Mouse (Mus musculus) lung, embryonic 14.5 days (tissue): Measurements from ENCODE around the gene Dnajc28. TPM values are rescaled to one million over a fixed set of nuclear protein-coding genes. Genes with fewer than 3 reads are reported as not detected.
A peak's percentile ranks its signal among the peaks of the same experiment; 100 is the strongest.

Experiments used
- ATAC-seq: fragments of 200-750 bp; cut with Nextera tagmentation; 2 replicates; pipeline ENCODE4 v1.8.0; 2017; ENCODE audit warnings: mild to moderate bottlenecking, moderate TSS enrichment, moderate library complexity; ENCODE audit not compliant: insufficient read depth
- DNase-seq: peaks from one replicate; pipeline ENCODE4 v3.0.0-alpha.2; 2015
- H3K27ac ChIP-seq: fragments of 300-500 bp; sonication (generic); 2 replicates; pipeline ENCODE4 v1.5.1; 2014; ENCODE audit warnings: low read depth, mild to moderate bottlenecking, moderate library complexity
- H3K27me3 ChIP-seq: fragments of 300-500 bp; sonication (generic); 2 replicates; pipeline ENCODE4 v1.6.1; 2014; ENCODE audit warnings: low read length, control low read depth; ENCODE audit not compliant: insufficient read depth
- H3K36me3 ChIP-seq: fragments of 300-500 bp; sonication (generic); 2 replicates; pipeline ENCODE4 v1.6.1; 2014; ENCODE audit warnings: control low read depth; ENCODE audit not compliant: insufficient read depth
- H3K4me1 ChIP-seq: fragments of 300-500 bp; sonication (generic); 2 replicates; pipeline ENCODE4 v1.6.1; 2014; ENCODE audit warnings: antibody characterized with exemption, control low read depth; ENCODE audit not compliant: insufficient read depth
- H3K4me2 ChIP-seq: fragments of 300-500 bp; sonication (generic); 2 replicates; pipeline ENCODE4 v1.6.1; 2014; ENCODE audit warnings: mild to moderate bottlenecking
- H3K4me3 ChIP-seq: fragments of 300-500 bp; sonication (generic); 2 replicates; pipeline ENCODE4 v1.5.1; 2014; ENCODE audit warnings: low read depth, low read length
- H3K9ac ChIP-seq: fragments of 300-500 bp; sonication (generic); 2 replicates; pipeline ENCODE4 v1.6.1; 2014
- H3K9me3 ChIP-seq: fragments of 300-500 bp; sonication (generic); 2 replicates; pipeline ENCODE4 v1.6.1; 2016; ENCODE audit warnings: low read depth, low read length, control low read depth
- CTCF ChIP-seq: IDR thresholded peaks from 2 replicates; pipeline ENCODE4 v1.5.1; 2016; ENCODE audit warnings: antibody characterized with exemption, low read depth
- WGBS: fragments of 180-500 bp; shearing (Covaris S2); extraction: QIAGEN DNeasy Blood & Tissue Kit; methylation state at CpG from one replicate; pipeline ENCODE4 v1.1.7; 2014; 5-methylcytosine and 5-hydroxymethylcytosine counted together
- polyA plus RNA-seq: library from polyadenylated mRNA; unstranded; fragments of >200 nt; fragmentation: Nextera tagmentation; extraction: Ambion mirVana; gene quantifications from 2 replicates; pipeline ENCODE4 v1.2.1, GENCODE M21; 2014

Gene Dnajc28
- polyA plus RNA-seq, 1 experiment from 2014 or later: 2.7 TPM

- Histone ChIP-seq H3K9me3 (no peaks in the 10 kb centered on the region), H3K9ac (no peak overlapping the region), H3K4me1 (no peaks in the 10 kb centered on the region), H3K4me3 (no peak overlapping the region), H3K27me3 (no peaks in the 10 kb centered on the region), H3K36me3 (peaks cover 87% of the 10 kb centered on the region), H3K27ac (no peak overlapping the region), H3K4me2 (no peak overlapping the region)
- 91% methylated on average over 7 of the region's 7 CpGs for WGBS
- no peak for DNase-seq
- ATAC-seq: no peak
- no peak for TF ChIP-seq CTCF
Observed at GRCm38 (mm10) chr16:91632940-91633339, 14.1 kb upstream of the Dnajc28 start.

GRCm38 (mm10) chr16:91632439-91632838 lies 13.6 kb upstream of the Dnajc28 start:
- Histone ChIP-seq H3K4me3 (no peak overlapping the region), H3K27ac (no peak overlapping the region)
- TF ChIP-seq CTCF: no peak

GRCm38 (mm10) chr16:91630584-91630983 lies 11.8 kb upstream of the Dnajc28 start:
- Histone ChIP-seq H3K4me2 (no peak overlapping the region), H3K4me3 (no peak overlapping the region), H3K9me3 (no peaks in the 10 kb centered on the region), H3K9ac (no peak overlapping the region), H3K27me3 (no peaks in the 10 kb centered on the region), H3K4me1 (no peaks in the 10 kb centered on the region), H3K36me3 (peaks cover 83% of the 10 kb centered on the region), H3K27ac (no peak overlapping the region)
- TF ChIP-seq CTCF: no peak
- no peak for DNase-seq
- ATAC-seq: no peak
- 72% methylated on average over 1 of the region's 1 CpGs for WGBS

More at GRCm38 (mm10) chr16:91632439-91632838, 13.6 kb upstream of the Dnajc28 start:
- H3K4me1 ChIP-seq: no peaks in the 10 kb centered on the region
- WGBS: 50% methylated on average over 5 of the region's 5 CpGs
- no peaks in the 10 kb centered on the region for H3K27me3 ChIP-seq
- DNase-seq: peak; percentile 79
- no peak overlapping the region for H3K9ac ChIP-seq
- no peaks in the 10 kb centered on the region for H3K9me3 ChIP-seq
- peak; percentile 75; the same call in 1 of the 2 replicates for ATAC-seq
- H3K4me2 ChIP-seq: no peak overlapping the region
- H3K36me3 ChIP-seq: peaks cover 87% of the 10 kb centered on the region

GRCm38 (mm10) chr16:91629749-91630148 lies 10.9 kb upstream of the Dnajc28 start:
- ATAC-seq: no peak
- H3K4me1 ChIP-seq: no peaks in the 10 kb centered on the region
- H3K9me3 ChIP-seq: no peaks in the 10 kb centered on the region
- no peak overlapping the region for H3K9ac ChIP-seq
- no peak overlapping the region for H3K4me3 ChIP-seq
- no peak overlapping the region for H3K4me2 ChIP-seq
- no peaks in the 10 kb centered on the region for H3K27me3 ChIP-seq
- H3K27ac ChIP-seq: no peak overlapping the region
- DNase-seq: no peak
- 96% methylated on average over 4 of the region's 4 CpGs for WGBS
- peaks cover 84% of the 10 kb centered on the region for H3K36me3 ChIP-seq
- TF ChIP-seq CTCF: no peak

- Histone ChIP-seq H3K4me3 (no peak overlapping the region), H3K36me3 (peaks cover 89% of the 10 kb centered on the region), H3K9me3 (no peaks in the 10 kb centered on the region), H3K4me1 (no peaks in the 10 kb centered on the region), H3K4me2 (no peak overlapping the region), H3K27ac (no peak overlapping the region), H3K27me3 (no peaks in the 10 kb centered on the region), H3K9ac (no peak overlapping the region)
- DNase-seq (no peak), ATAC-seq (no peak)
- 89% methylated on average over 3 of the region's 3 CpGs for WGBS
- TF ChIP-seq CTCF: no peak
Observed at GRCm38 (mm10) chr16:91628673-91629072, 9.8 kb upstream of the Dnajc28 start.

GRCm38 (mm10) chr16:91627831-91628230 lies 9.0 kb upstream of the Dnajc28 start:
- H3K27me3 ChIP-seq: no peaks in the 10 kb centered on the region
- no peak overlapping the region for H3K4me3 ChIP-seq
- no peak overlapping the region for H3K4me2 ChIP-seq
- H3K27ac ChIP-seq: no peak overlapping the region
- WGBS: 84% methylated on average over 7 of the region's 7 CpGs
- no peak overlapping the region for H3K9ac ChIP-seq
- no peak for TF ChIP-seq CTCF
- DNase-seq (no peak), ATAC-seq (no peak)
- no peaks in the 10 kb centered on the region for H3K4me1 ChIP-seq
- H3K36me3 ChIP-seq: peaks cover 91% of the 10 kb centered on the region
- no peaks in the 10 kb centered on the region for H3K9me3 ChIP-seq

- Histone ChIP-seq H3K27ac (no peak overlapping the region), H3K9ac (no peak overlapping the region), H3K4me2 (no peak overlapping the region), H3K4me1 (no peaks in the 10 kb centered on the region), H3K27me3 (no peaks in the 10 kb centered on the region), H3K4me3 (no peak overlapping the region), H3K36me3 (peaks cover 80% of the 10 kb centered on the region), H3K9me3 (no peaks in the 10 kb centered on the region)
- DNase-seq (no peak), ATAC-seq (no peak)
- WGBS: 95% methylated on average over 9 of the region's 9 CpGs
- TF ChIP-seq CTCF: no peak
Observed at GRCm38 (mm10) chr16:91623074-91623473, 4.2 kb upstream of the Dnajc28 start.

- no peak overlapping the region for H3K9ac ChIP-seq
- H3K4me1 ChIP-seq: no peaks in the 10 kb centered on the region
- no peaks in the 10 kb centered on the region for H3K9me3 ChIP-seq
- WGBS: 88% methylated on average over 11 of the region's 11 CpGs
- DNase-seq (no peak), ATAC-seq (no peak)
- no peak overlapping the region for H3K27ac ChIP-seq
- H3K27me3 ChIP-seq: no peaks in the 10 kb centered on the region
- H3K4me3 ChIP-seq: no peak overlapping the region
- no peak overlapping the region for H3K4me2 ChIP-seq
- no peak for TF ChIP-seq CTCF
- peaks cover 63% of the 10 kb centered on the region for H3K36me3 ChIP-seq
Observed at GRCm38 (mm10) chr16:91620991-91621390, 2.2 kb upstream of the Dnajc28 start.
